Mouse (Mus musculus): ENCODE results near the gene Rmnd1.

Rmnd1 gene

GRCm38 (mm10) chr10:4354371-4355260 lies 77.6 kb downstream of the Rmnd1 start:
- no peak for DNase-seq (ENCODE audit: low read depth, low spot score)

Data from brain, embryonic 18.5 days (tissue).